Mouse (Mus musculus) hindbrain, embryonic 11.5 days (tissue): ENCODE measurements around the gene Nsmce4a. TPM values are rescaled to one million over a fixed set of nuclear protein-coding genes. Genes with fewer than 3 reads are reported as not detected.

Experiments used
- ATAC-seq: fragments of 200-750 bp; cut with Nextera tagmentation; 2 replicates; pipeline ENCODE4 v1.8.0; 2017; ENCODE audit warnings: mild to moderate bottlenecking, moderate TSS enrichment, moderate library complexity; ENCODE audit not compliant: low FRiP score
- DNase-seq: peaks from one replicate; pipeline ENCODE4 v3.0.0-alpha.2; 2015; ENCODE audit warnings: low spot score
- H3K27ac ChIP-seq: fragments of 300-500 bp; sonication (generic); 2 replicates; pipeline ENCODE4 v1.5.1; 2014; ENCODE audit warnings: mild to moderate bottlenecking, low read depth, low read length
- H3K27me3 ChIP-seq: fragments of 300-500 bp; sonication (generic); 2 replicates; pipeline ENCODE4 v1.6.1; 2014; ENCODE audit warnings: mild to moderate bottlenecking, low read length, moderate library complexity, mixed read lengths; ENCODE audit not compliant: control insufficient read depth, insufficient read depth
- H3K36me3 ChIP-seq: fragments of 300-500 bp; sonication (generic); 2 replicates; pipeline ENCODE4 v1.6.1; 2014; ENCODE audit warnings: mild to moderate bottlenecking, low read length, moderate library complexity, mixed read lengths; ENCODE audit not compliant: control insufficient read depth, insufficient read depth
- H3K4me1 ChIP-seq: fragments of 300-500 bp; sonication (generic); replicated peaks from 2 replicates; pipeline ENCODE4 v1.6.1; 2014; ENCODE audit warnings: low read length, mixed read lengths; ENCODE audit not compliant: control insufficient read depth, insufficient read depth
- H3K4me2 ChIP-seq: fragments of 300-500 bp; sonication (generic); replicated peaks from 2 replicates; pipeline ENCODE4 v1.6.1; 2014; ENCODE audit warnings: mild to moderate bottlenecking, low read depth, low read length
- H3K4me3 ChIP-seq: fragments of 300-500 bp; sonication (generic); 2 replicates; pipeline ENCODE4 v1.5.1; 2014; ENCODE audit warnings: low read depth, low read length
- H3K9ac ChIP-seq: fragments of 300-500 bp; sonication (generic); 2 replicates; pipeline ENCODE4 v1.6.1; 2014; ENCODE audit warnings: low read depth, low read length
- H3K9me3 ChIP-seq: fragments of 300-500 bp; sonication (generic); 2 replicates; pipeline ENCODE4 v1.6.1; 2016; ENCODE audit warnings: low read length; ENCODE audit not compliant: control insufficient read depth
- WGBS: fragments of 180-500 bp; shearing (Covaris S2); extraction: QIAGEN DNeasy Blood & Tissue Kit; methylation state at CpG from one replicate; pipeline ENCODE4 v1.1.7; 2014; 5-methylcytosine and 5-hydroxymethylcytosine counted together
- polyA plus RNA-seq: library from polyadenylated mRNA; unstranded; fragments of >200 nt; fragmentation: Nextera tagmentation; extraction: Ambion mirVana; gene quantifications from 2 replicates; pipeline ENCODE4 v1.2.1, GENCODE M21; 2014

Nsmce4a gene
- polyA plus RNA-seq, 1 experiment from 2014 or later = 198 TPM

- Histone ChIP-seq H3K9ac (peak overlapping the region; percentile 76), H3K27ac (peak overlapping the region; percentile 92), H3K4me1 (no peaks in the 10 kb centered on the region), H3K4me2 (peak overlapping the region; percentile 56), H3K9me3 (no peaks in the 10 kb centered on the region), H3K4me3 (peak overlapping the region; percentile 67), H3K27me3 (no peaks in the 10 kb centered on the region), H3K36me3 (no peaks in the 10 kb centered on the region)
- DNase-seq (peak; percentile 100), ATAC-seq (peak; percentile 98)
- under 1% methylated on average over 89 of the region's 90 CpGs for WGBS
Observed at GRCm38 (mm10) chr7:130519096-130520048, 53.5 kb downstream of the Nsmce4a start.

- peak overlapping the region; percentile 76 for H3K9ac ChIP-seq
- peak; percentile 14 for DNase-seq
- no peak for ATAC-seq
- peak overlapping the region; percentile 67 for H3K4me3 ChIP-seq
- WGBS = 47% methylated on average over 26 of the region's 26 CpGs
- peak overlapping the region; percentile 56 for H3K4me2 ChIP-seq
- no peaks in the 10 kb centered on the region for H3K36me3 ChIP-seq
- no peaks in the 10 kb centered on the region for H3K4me1 ChIP-seq
- H3K27me3 ChIP-seq = no peaks in the 10 kb centered on the region
- no peaks in the 10 kb centered on the region for H3K9me3 ChIP-seq
- peak overlapping the region; percentile 92 for H3K27ac ChIP-seq
Observed at GRCm38 (mm10) chr7:130518213-130519095, 54.5 kb downstream of the Nsmce4a start.

- no peaks in the 10 kb centered on the region for H3K9me3 ChIP-seq
- no peak overlapping the region for H3K4me2 ChIP-seq
- no peaks in the 10 kb centered on the region for H3K4me1 ChIP-seq
- H3K27me3 ChIP-seq = no peaks in the 10 kb centered on the region
- WGBS = 94% methylated on average over 5 of the region's 5 CpGs
- H3K9ac ChIP-seq = no peak overlapping the region
- H3K27ac ChIP-seq = no peak overlapping the region
- H3K36me3 ChIP-seq = 0 out of 2 replicates have a peak, but pooled peaks cover 3% of the 10 kb centered on the region
- DNase-seq (no peak), ATAC-seq (no peak)
- no peak overlapping the region for H3K4me3 ChIP-seq
Observed at GRCm38 (mm10) chr7:130510243-130510642, 62.7 kb downstream of the Nsmce4a start.

GRCm38 (mm10) chr7:130503006-130503405 lies 69.9 kb downstream of the Nsmce4a start:
- no peak overlapping the region for H3K9ac ChIP-seq
- H3K4me2 ChIP-seq = no peak overlapping the region
- DNase-seq (no peak), ATAC-seq (no peak)
- H3K4me1 ChIP-seq = no peaks in the 10 kb centered on the region
- WGBS = 96% methylated on average over 5 of the region's 5 CpGs
- no peaks in the 10 kb centered on the region for H3K27me3 ChIP-seq
- no peak overlapping the region for H3K27ac ChIP-seq
- H3K9me3 ChIP-seq = no peaks in the 10 kb centered on the region
- H3K36me3 ChIP-seq = peaks cover 3% of the 10 kb centered on the region; the same call in 1 of the 2 replicates
- no peak overlapping the region for H3K4me3 ChIP-seq

GRCm38 (mm10) chr7:130501499-130501898 lies 71.4 kb downstream of the Nsmce4a start:
- no peak for ATAC-seq
- no peaks in the 10 kb centered on the region for H3K9me3 ChIP-seq
- 93% methylated on average over 1 of the region's 1 CpGs for WGBS
- no peaks in the 10 kb centered on the region for H3K27me3 ChIP-seq
- H3K4me2 ChIP-seq = no peak overlapping the region
- no peaks in the 10 kb centered on the region for H3K4me1 ChIP-seq
- H3K36me3 ChIP-seq = peaks cover 3% of the 10 kb centered on the region; the same call in 1 of the 2 replicates
- no peak overlapping the region for H3K4me3 ChIP-seq
- no peak overlapping the region for H3K9ac ChIP-seq
- H3K27ac ChIP-seq = no peak overlapping the region
- no peak for DNase-seq

GRCm38 (mm10) chr7:130493346-130493745 lies 79.6 kb downstream of the Nsmce4a start:
- Histone ChIP-seq H3K9ac (no peak overlapping the region), H3K9me3 (no peaks in the 10 kb centered on the region), H3K4me3 (no peak overlapping the region), H3K4me1 (no peaks in the 10 kb centered on the region), H3K36me3 (no peaks in the 10 kb centered on the region), H3K27ac (no peak overlapping the region), H3K4me2 (no peak overlapping the region), H3K27me3 (no peaks in the 10 kb centered on the region)
- 89% methylated on average over 3 of the region's 3 CpGs for WGBS
- DNase-seq = no peak
- ATAC-seq = no peak

GRCm38 (mm10) chr7:130492026-130492425 lies 80.9 kb downstream of the Nsmce4a start:
- no peaks in the 10 kb centered on the region for H3K9me3 ChIP-seq
- H3K9ac ChIP-seq = no peak overlapping the region
- H3K4me1 ChIP-seq = no peaks in the 10 kb centered on the region
- H3K4me2 ChIP-seq = no peak overlapping the region
- no peak overlapping the region for H3K4me3 ChIP-seq
- ATAC-seq (no peak), DNase-seq (no peak)
- no peak overlapping the region for H3K27ac ChIP-seq
- no peaks in the 10 kb centered on the region for H3K36me3 ChIP-seq
- H3K27me3 ChIP-seq = no peaks in the 10 kb centered on the region
